Mouse (Mus musculus): ENCODE measurements around the gene Wnt5b. TPM values are rescaled to one million over a fixed set of nuclear protein-coding genes. Genes with fewer than 3 reads are reported as not detected.

Wnt5b gene
- polyA plus RNA-seq, 1 experiment: 0.16 TPM

GRCm38 (mm10) chr6:119544518-119544864 lies 344 bp upstream of the Wnt5b start:
- H3K79me3 ChIP-seq (ENCODE audit: low read depth): no peaks in the 10 kb centered on the region
- no peak overlapping the region for H3ac ChIP-seq (ENCODE audit: control insufficient read depth, insufficient read length, low read depth)
- H3K79me2 ChIP-seq (ENCODE audit: control insufficient read depth, insufficient read depth): no peaks in the 10 kb centered on the region
- peaks cover 43% of the 10 kb centered on the region for H3K27me3 ChIP-seq (ENCODE audit: control insufficient read depth, insufficient read depth, insufficient read length)
- no peaks in the 10 kb centered on the region for H3K36me3 ChIP-seq (ENCODE audit: control insufficient read depth, insufficient read depth)
- peak overlapping the region; percentile 2 for H3K4me3 ChIP-seq (ENCODE audit: insufficient read depth, poor library complexity, severe bottlenecking)
- TF ChIP-seq MYOD1 (IDR thresholded peaks at IDR 0.05; ENCODE audit: control insufficient read depth, insufficient read length, low read depth) (no peak), CTCF (IDR thresholded peaks at IDR 0.05; ENCODE audit: control insufficient read depth, insufficient read depth, insufficient read length) (no peak), MYOG (IDR thresholded peaks at IDR 0.05; ENCODE audit: control insufficient read depth, extremely low read depth, insufficient read length) (no peak), FOSL1 (IDR thresholded peaks at IDR 0.05; ENCODE audit: insufficient read depth, low read length, poor library complexity, severe bottlenecking) (no peak), CEBPB (IDR thresholded peaks at IDR 0.05; ENCODE audit: low read depth) (no peak), USF1 (IDR thresholded peaks at IDR 0.05; ENCODE audit: low read depth) (no peak), MAX (IDR thresholded peaks at IDR 0.05) (no peak)

DNA sequence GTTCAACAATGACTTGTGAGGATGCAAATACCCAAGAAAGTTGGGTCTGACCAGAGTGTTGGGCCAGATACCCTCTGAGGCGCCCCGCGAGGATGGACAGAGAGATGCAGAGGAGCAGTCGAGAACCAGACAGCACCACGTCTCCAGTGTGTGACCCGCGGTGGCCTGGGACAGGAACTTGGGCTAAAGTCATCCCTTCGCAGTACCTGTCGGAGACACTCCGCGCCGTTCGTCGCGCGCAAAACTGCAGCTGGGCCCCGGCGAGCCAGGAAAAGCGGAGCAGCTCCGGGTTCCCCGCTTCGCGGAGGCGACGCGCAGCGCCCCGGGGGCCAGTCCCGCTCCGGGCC lies 718 bp downstream of the Wnt5b start:
- TF ChIP-seq MYOG (IDR thresholded peaks at IDR 0.05; ENCODE audit: control insufficient read depth, extremely low read depth, insufficient read length): no peak
- TF ChIP-seq CEBPB (IDR thresholded peaks at IDR 0.05; ENCODE audit: low read depth): no peak
- no peak for TF ChIP-seq MAX (IDR thresholded peaks at IDR 0.05)
- no peak for TF ChIP-seq FOSL1 (IDR thresholded peaks at IDR 0.05; ENCODE audit: insufficient read depth, low read length, poor library complexity, severe bottlenecking)
- TF ChIP-seq MYOD1 (IDR thresholded peaks at IDR 0.05; ENCODE audit: control insufficient read depth, insufficient read length, low read depth): no peak
- TF ChIP-seq USF1 (IDR thresholded peaks at IDR 0.05; ENCODE audit: low read depth): no peak
- no peak for TF ChIP-seq CTCF (IDR thresholded peaks at IDR 0.05; ENCODE audit: control insufficient read depth, insufficient read depth, insufficient read length)
- Histone ChIP-seq H3K4me3 (ENCODE audit: insufficient read depth, poor library complexity, severe bottlenecking) (no peak overlapping the region), H3K79me2 (ENCODE audit: control insufficient read depth, insufficient read depth) (no peaks in the 10 kb centered on the region)

GRCm38 (mm10) chr6:119535867-119536266 lies 8.3 kb downstream of the Wnt5b start:
- TF ChIP-seq CEBPB (IDR thresholded peaks at IDR 0.05; ENCODE audit: low read depth) (no peak), MAX (IDR thresholded peaks at IDR 0.05) (no peak), CTCF (IDR thresholded peaks at IDR 0.05; ENCODE audit: control insufficient read depth, insufficient read depth, insufficient read length) (no peak), FOSL1 (IDR thresholded peaks at IDR 0.05; ENCODE audit: insufficient read depth, low read length, poor library complexity, severe bottlenecking) (no peak), USF1 (IDR thresholded peaks at IDR 0.05; ENCODE audit: low read depth) (no peak), MYOG (IDR thresholded peaks at IDR 0.05; ENCODE audit: control insufficient read depth, extremely low read depth, insufficient read length) (no peak), MYOD1 (IDR thresholded peaks at IDR 0.05; ENCODE audit: control insufficient read depth, insufficient read length, low read depth) (no peak)
- Histone ChIP-seq H3K27me3 (ENCODE audit: control insufficient read depth, insufficient read depth, insufficient read length) (peaks cover 4% of the 10 kb centered on the region), H3K79me3 (ENCODE audit: low read depth) (no peaks in the 10 kb centered on the region)

More for the DNA sequence above, 718 bp downstream of the Wnt5b start:
- Histone ChIP-seq H3K36me3 (ENCODE audit: control insufficient read depth, insufficient read depth) (no peaks in the 10 kb centered on the region), H3K27me3 (ENCODE audit: control insufficient read depth, insufficient read depth, insufficient read length) (peaks cover 47% of the 10 kb centered on the region), H3K79me3 (ENCODE audit: low read depth) (no peaks in the 10 kb centered on the region), H3ac (ENCODE audit: control insufficient read depth, insufficient read length, low read depth) (no peak overlapping the region)

DNA sequence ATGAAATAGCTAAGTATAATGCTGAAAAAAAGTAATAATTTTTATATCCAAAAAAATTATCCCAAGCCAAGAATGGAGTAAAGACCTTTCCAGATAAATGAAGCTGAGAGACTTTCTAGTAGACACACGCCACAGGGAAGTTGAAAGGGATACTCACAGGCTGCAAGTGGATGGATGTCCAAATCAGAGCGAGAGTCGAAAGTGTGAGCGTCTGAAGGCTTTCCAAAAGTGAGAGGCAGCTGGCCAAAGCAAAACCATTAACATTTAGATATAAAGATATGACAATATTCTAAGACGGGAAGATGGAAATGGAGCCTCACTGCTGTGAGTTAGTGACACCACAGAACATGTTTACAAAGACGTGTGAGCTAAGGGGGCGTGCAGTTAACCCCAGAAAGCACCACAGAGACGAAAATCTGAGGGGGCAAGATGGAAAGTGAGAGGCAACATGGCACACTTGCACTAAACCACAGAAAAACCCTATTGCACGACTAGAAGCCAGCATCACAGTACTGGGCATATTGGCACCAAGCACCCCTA lies 10.9 kb downstream of the Wnt5b start:
- no peak overlapping the region for H3K4me3 ChIP-seq (ENCODE audit: insufficient read depth, poor library complexity, severe bottlenecking)
- no peaks in the 10 kb centered on the region for H3K27me3 ChIP-seq (ENCODE audit: control insufficient read depth, insufficient read depth, insufficient read length)
- TF ChIP-seq FOSL1 (IDR thresholded peaks at IDR 0.05; ENCODE audit: insufficient read depth, low read length, poor library complexity, severe bottlenecking) (no peak), MYOG (IDR thresholded peaks at IDR 0.05; ENCODE audit: control insufficient read depth, extremely low read depth, insufficient read length) (no peak), CTCF (IDR thresholded peaks at IDR 0.05; ENCODE audit: control insufficient read depth, insufficient read depth, insufficient read length) (no peak), MYOD1 (IDR thresholded peaks at IDR 0.05; ENCODE audit: control insufficient read depth, insufficient read length, low read depth) (no peak), USF1 (IDR thresholded peaks at IDR 0.05; ENCODE audit: low read depth) (no peak), MAX (IDR thresholded peaks at IDR 0.05) (no peak), CEBPB (IDR thresholded peaks at IDR 0.05; ENCODE audit: low read depth) (no peak)
- no peaks in the 10 kb centered on the region for H3K79me3 ChIP-seq (ENCODE audit: low read depth)
- H3ac ChIP-seq (ENCODE audit: control insufficient read depth, insufficient read length, low read depth): no peak overlapping the region
- H3K79me2 ChIP-seq (ENCODE audit: control insufficient read depth, insufficient read depth): no peaks in the 10 kb centered on the region
- H3K36me3 ChIP-seq (ENCODE audit: control insufficient read depth, insufficient read depth): no peaks in the 10 kb centered on the region

More at GRCm38 (mm10) chr6:119535867-119536266, 8.3 kb downstream of the Wnt5b start:
- no peaks in the 10 kb centered on the region for H3K36me3 ChIP-seq (ENCODE audit: control insufficient read depth, insufficient read depth)
- H3K79me2 ChIP-seq (ENCODE audit: control insufficient read depth, insufficient read depth): no peaks in the 10 kb centered on the region
- no peak overlapping the region for H3K4me3 ChIP-seq (ENCODE audit: insufficient read depth, poor library complexity, severe bottlenecking)
- H3ac ChIP-seq (ENCODE audit: control insufficient read depth, insufficient read length, low read depth): no peak overlapping the region

- TF ChIP-seq MYOD1 (IDR thresholded peaks at IDR 0.05; ENCODE audit: control insufficient read depth, insufficient read length, low read depth) (no peak), CTCF (IDR thresholded peaks at IDR 0.05; ENCODE audit: control insufficient read depth, insufficient read depth, insufficient read length) (no peak), FOSL1 (IDR thresholded peaks at IDR 0.05; ENCODE audit: insufficient read depth, low read length, poor library complexity, severe bottlenecking) (no peak), MYOG (IDR thresholded peaks at IDR 0.05; ENCODE audit: control insufficient read depth, extremely low read depth, insufficient read length) (no peak), MAX (IDR thresholded peaks at IDR 0.05) (no peak), USF1 (IDR thresholded peaks at IDR 0.05; ENCODE audit: low read depth) (no peak), CEBPB (IDR thresholded peaks at IDR 0.05; ENCODE audit: low read depth) (no peak)
Measured at GRCm38 (mm10) chr6:119529659-119530058, 14.5 kb downstream of the Wnt5b start.

More at GRCm38 (mm10) chr6:119529659-119530058, 14.5 kb downstream of the Wnt5b start:
- H3K27me3 ChIP-seq (ENCODE audit: control insufficient read depth, insufficient read depth, insufficient read length): no peaks in the 10 kb centered on the region
- no peak overlapping the region for H3K4me3 ChIP-seq (ENCODE audit: insufficient read depth, poor library complexity, severe bottlenecking)
- no peaks in the 10 kb centered on the region for H3K79me2 ChIP-seq (ENCODE audit: control insufficient read depth, insufficient read depth)
- H3K36me3 ChIP-seq (ENCODE audit: control insufficient read depth, insufficient read depth): no peaks in the 10 kb centered on the region
- H3K79me3 ChIP-seq (ENCODE audit: low read depth): no peaks in the 10 kb centered on the region
- no peak overlapping the region for H3ac ChIP-seq (ENCODE audit: control insufficient read depth, insufficient read length, low read depth)

Measured in C2C12 (cell line).